Mouse (Mus musculus) CH12.LX (cell line): ENCODE results near the gene Srgap1. TPM values are rescaled to one million over a fixed set of nuclear protein-coding genes. Genes with fewer than 3 reads are reported as not detected.

ENCODE experiments used
- DNase-seq: peaks from one replicate; pipeline ENCODE4 v3.0.0-alpha.2; 2013; ENCODE audit errors: extremely low read depth
- H3K27ac ChIP-seq: 2 replicates; pipeline ENCODE4 v1.5.1; 2012; ENCODE audit warnings: low read depth, mild to moderate bottlenecking, control low read depth, moderate library complexity; ENCODE audit not compliant: insufficient read depth
- H3K27me3 ChIP-seq: replicated peaks from 2 replicates; pipeline ENCODE3; 2012; ENCODE audit warnings: inconsistent platforms
- H3K36me3 ChIP-seq, 2 experiments: replicated peaks in 1 of 2; 2 replicates each; pipeline versions ENCODE3 to v1.6.1; 2012; ENCODE audit warnings: inconsistent platforms in 1 of 2, low read length in 1 of 2, mild to moderate bottlenecking in 1 of 2, mixed read lengths in 1 of 2, moderate library complexity in 1 of 2; ENCODE audit not compliant: control insufficient read depth in 1 of 2, insufficient read depth in 1 of 2
- H3K4me1 ChIP-seq, 2 experiments: 2 replicates each; pipeline ENCODE4 v1.6.1; 2012; ENCODE audit warnings: inconsistent platforms in 1 of 2, moderate library complexity in 1 of 2; ENCODE audit not compliant: insufficient read depth in 2 of 2, control insufficient read depth in 1 of 2
- H3K4me2 ChIP-seq: 2 replicates; pipeline ENCODE4 v1.6.1; 2012; ENCODE audit warnings: low read depth, mild to moderate bottlenecking, control low read depth; ENCODE audit not compliant: poor library complexity, insufficient read depth, severe bottlenecking
- H3K4me3 ChIP-seq, 3 experiments: fragments of 150-350 bp in 1 of 3; sonication (generic) in 1 of 3; replicated peaks in 1 of 3; 2 replicates each; pipeline versions ENCODE3 to v1.5.1; 2011 to 2012; ENCODE audit warnings: low read depth in 2 of 3, low read length in 2 of 3, mild to moderate bottlenecking in 2 of 3, moderate library complexity in 2 of 3, control low read depth in 1 of 3, improper control_type of control experiment in 1 of 3, inconsistent platforms in 1 of 3, mixed read lengths in 1 of 3; ENCODE audit not compliant: poor library complexity in 1 of 3
- H3K79me2 ChIP-seq: replicated peaks from 2 replicates; pipeline ENCODE4 v1.6.1; 2012; ENCODE audit warnings: mild to moderate bottlenecking, moderate library complexity; ENCODE audit not compliant: control insufficient read depth, poor library complexity, insufficient read depth, severe bottlenecking; ENCODE audit errors: extremely low read depth
- H3K9ac ChIP-seq: 2 replicates; pipeline ENCODE4 v1.6.1; 2012; ENCODE audit warnings: low read depth, mild to moderate bottlenecking, control low read depth, moderate library complexity; ENCODE audit not compliant: insufficient read depth
- H3K9me3 ChIP-seq: replicated peaks from 2 replicates; pipeline ENCODE3; 2012; ENCODE audit warnings: low read length, inconsistent platforms, mixed read lengths
- BHLHE40 ChIP-seq: IDR thresholded peaks from 2 replicates; pipeline ENCODE4 v1.6.1; 2011; ENCODE audit warnings: mild to moderate bottlenecking, low read depth, low read length, improper control_type of control experiment
- CHD1 ChIP-seq: IDR thresholded peaks from 2 replicates; pipeline ENCODE4 v1.6.1; 2012; ENCODE audit warnings: low read depth, low read length, improper control_type of control experiment, inconsistent platforms
- CHD2 ChIP-seq: IDR thresholded peaks from 2 replicates; pipeline ENCODE4 v1.6.1; 2011; ENCODE audit warnings: low read length, improper control_type of control experiment
- CTCF ChIP-seq, 2 experiments: IDR thresholded peaks in 1 of 2; conservative IDR thresholded peaks in 1 of 2; 2 replicates each; pipeline ENCODE4 v1.5.1; 2011 to 2012; ENCODE audit warnings: low read depth in 2 of 2, low read length in 2 of 2, improper control_type of control experiment in 1 of 2, inconsistent platforms in 1 of 2, mild to moderate bottlenecking in 1 of 2, moderate library complexity in 1 of 2
- EP300 ChIP-seq: IDR thresholded peaks from 2 replicates; pipeline ENCODE4 v1.6.1; 2011; ENCODE audit warnings: low read length, improper control_type of control experiment
- ETS1 ChIP-seq: conservative IDR thresholded peaks from 2 replicates; pipeline ENCODE4 v1.6.1; 2012; ENCODE audit warnings: low read depth, mild to moderate bottlenecking, inconsistent platforms, low read length, improper control_type of control experiment, moderate library complexity
- GABPA ChIP-seq: IDR thresholded peaks from 2 replicates; pipeline ENCODE4 v1.6.1; 2012; ENCODE audit warnings: low read depth, low read length, improper control_type of control experiment, inconsistent platforms; ENCODE audit not compliant: insufficient replicate concordance
- IRF4 ChIP-seq: IDR thresholded peaks from 2 replicates; pipeline ENCODE4 v1.6.1; 2014; ENCODE audit warnings: low read depth, mild to moderate bottlenecking, inconsistent platforms, low read length, improper control_type of control experiment
- JUN ChIP-seq: IDR thresholded peaks from 2 replicates; pipeline ENCODE4 v1.6.1; 2011; ENCODE audit warnings: low read depth, mild to moderate bottlenecking, low read length, improper control_type of control experiment, moderate library complexity; ENCODE audit not compliant: insufficient read depth
- KAT2A ChIP-seq: IDR thresholded peaks from 2 replicates; pipeline ENCODE4 v1.6.1; 2012; ENCODE audit warnings: low read length, improper control_type of control experiment, inconsistent platforms; ENCODE audit not compliant: insufficient replicate concordance
- MAX ChIP-seq: IDR thresholded peaks from 2 replicates; pipeline ENCODE4 v1.6.1; 2011; ENCODE audit warnings: low read length, improper control_type of control experiment
- MAZ ChIP-seq: IDR thresholded peaks from 2 replicates; pipeline ENCODE4 v1.6.1; 2012; ENCODE audit warnings: low read depth, mild to moderate bottlenecking, inconsistent platforms, low read length, improper control_type of control experiment, moderate library complexity
- MEF2A ChIP-seq: IDR thresholded peaks from 2 replicates; pipeline ENCODE4 v1.6.1; 2014; ENCODE audit warnings: low read depth, mild to moderate bottlenecking, inconsistent platforms, low read length, improper control_type of control experiment, borderline replicate concordance
- MXI1 ChIP-seq: IDR thresholded peaks from 2 replicates; pipeline ENCODE4 v1.6.1; 2011; ENCODE audit warnings: mild to moderate bottlenecking, low read depth, low read length, improper control_type of control experiment
- NELFE ChIP-seq: IDR thresholded peaks from 2 replicates; pipeline ENCODE4 v1.6.1; 2011; ENCODE audit warnings: low read depth, low read length, improper control_type of control experiment
- PAX5 ChIP-seq: IDR thresholded peaks from 2 replicates; pipeline ENCODE4 v1.6.1; 2012; ENCODE audit warnings: low read length, inconsistent platforms, mixed read lengths
- POLR2A ChIP-seq: IDR thresholded peaks from 2 replicates; pipeline ENCODE4 v1.6.1; 2011; ENCODE audit warnings: low read depth, mild to moderate bottlenecking, improper control_type of control experiment, low read length
- POLR2AphosphoS2 ChIP-seq: IDR thresholded peaks from 2 replicates; pipeline ENCODE4 v1.6.1; 2011; ENCODE audit warnings: low read depth, low read length, improper control_type of control experiment
- RAD21 ChIP-seq: IDR thresholded peaks from 2 replicates; pipeline ENCODE4 v1.6.1; 2011; ENCODE audit warnings: low read depth, mild to moderate bottlenecking, low read length, improper control_type of control experiment, moderate library complexity
- SIN3A ChIP-seq: IDR thresholded peaks from 2 replicates; pipeline ENCODE4 v1.6.1; 2012; ENCODE audit warnings: low read length, improper control_type of control experiment, inconsistent platforms
- TBP ChIP-seq: conservative IDR thresholded peaks from 2 replicates; pipeline ENCODE4 v1.6.1; 2011; ENCODE audit warnings: low read depth, low read length, improper control_type of control experiment
- TCF12 ChIP-seq: IDR thresholded peaks from 2 replicates; pipeline ENCODE4 v1.6.1; 2014; ENCODE audit warnings: low read depth, mild to moderate bottlenecking, inconsistent platforms, low read length, improper control_type of control experiment
- UBTF ChIP-seq: IDR thresholded peaks from 2 replicates; pipeline ENCODE4 v1.6.1; 2012; ENCODE audit warnings: low read depth, mild to moderate bottlenecking, inconsistent platforms, low read length, improper control_type of control experiment, moderate library complexity
- USF2 ChIP-seq: conservative IDR thresholded peaks from 2 replicates; pipeline ENCODE4 v1.6.1; 2011; ENCODE audit warnings: low read depth, low read length, improper control_type of control experiment
- ZC3H11A ChIP-seq: IDR thresholded peaks from 2 replicates; pipeline ENCODE4 v1.6.1; 2012; ENCODE audit warnings: low read depth, mild to moderate bottlenecking, inconsistent platforms, low read length, improper control_type of control experiment
- ZKSCAN1 ChIP-seq: IDR thresholded peaks from 2 replicates; pipeline ENCODE4 v1.6.1; 2012; ENCODE audit warnings: low read depth, inconsistent platforms, low read length, improper control_type of control experiment, borderline replicate concordance
- ZMIZ1 ChIP-seq: IDR thresholded peaks from 2 replicates; pipeline ENCODE4 v1.6.1; 2012; ENCODE audit warnings: low read depth, mild to moderate bottlenecking, inconsistent platforms, low read length, improper control_type of control experiment
- ZNF384 ChIP-seq: IDR thresholded peaks from 2 replicates; pipeline ENCODE4 v1.6.1; 2012; ENCODE audit warnings: low read depth, low read length, improper control_type of control experiment, inconsistent platforms
- dilution Hi-C: fragments of 300-500 bp; cut with MboI; formaldehyde crosslinking; loops from 2 replicates; pipeline ENCODE4 v1.14.3; 2020; ENCODE audit warnings: low sequenced_read_pairs; ENCODE audit not compliant: extremely low pct_unique_long_range_greater_than_20kb, extremely low pct_ligation_motif_present
- in situ Hi-C: fragments of 300-500 bp; cut with MboI; formaldehyde crosslinking; loops from 3 replicates; pipeline ENCODE4 v1.14.3; 2019; ENCODE audit warnings: low sequenced_read_pairs, low pct_ligation_motif_present, low pct_unique_long_range_greater_than_20kb, mixed read lengths
- polyA plus RNA-seq: library from polyadenylated mRNA; unstranded; fragments of >175 nt; gene quantifications from 2 replicates; pipeline ENCODE4 v1.2.1, GENCODE M21; 2012; ENCODE audit warnings: low read depth; ENCODE audit not compliant: insufficient read length
- total RNA-seq, 2 experiments: library from RNA; depleted of rRNA; stranded (reverse); fragments of 300-350 nt in 1 of 2; fragments of >200 nt in 1 of 2; gene quantifications; 2 replicates each; pipeline ENCODE4 v1.2.3; 2012 to 2014

Gene Srgap1
- total and polyA plus RNA-seq, 3 experiments = not detected

DNA sequence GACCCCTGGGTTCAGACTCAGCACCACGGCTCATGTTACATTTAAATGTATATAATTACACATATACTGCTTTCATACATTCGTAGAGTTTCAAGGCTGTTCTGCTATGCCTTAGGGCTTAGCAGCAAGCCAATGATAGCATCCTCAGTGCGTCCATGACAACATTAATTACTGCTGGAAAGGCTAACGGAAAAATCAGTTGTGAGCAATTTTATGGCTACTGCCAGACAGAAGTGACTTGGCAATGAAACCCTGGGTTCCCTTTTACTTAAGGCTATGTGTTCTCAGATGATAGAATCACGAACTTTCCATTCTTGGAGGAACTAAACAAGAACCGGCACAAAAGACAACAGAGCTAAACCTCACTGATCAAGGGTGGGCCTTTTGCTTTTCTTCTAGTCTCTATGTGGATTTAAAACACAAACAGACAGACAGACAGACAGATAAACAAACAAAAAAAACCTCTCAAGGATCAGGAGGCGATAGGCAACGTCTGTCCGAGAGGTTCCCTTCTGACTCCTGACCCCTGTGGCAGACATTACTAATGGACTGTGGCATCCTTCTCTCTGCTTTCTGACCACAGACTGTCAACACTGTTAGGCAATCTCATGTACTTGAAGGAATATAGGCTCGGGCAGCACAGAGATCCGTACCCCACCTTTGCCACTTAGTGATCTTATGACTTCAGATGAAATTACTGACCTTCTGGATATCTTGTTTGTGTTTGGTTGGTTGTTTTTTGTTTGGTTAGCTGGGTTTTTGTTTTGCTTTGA, 85.8 kb downstream of the Srgap1 start:
- Histone ChIP-seq H3K27ac (no peak overlapping the region), H3K4me2 (no peak overlapping the region), H3K36me3 (no peaks in the 10 kb centered on the region), H3K4me1 (no peaks in the 10 kb centered on the region), H3K27me3 (no peaks in the 10 kb centered on the region), H3K4me3 (no peak overlapping the region), H3K9ac (no peak overlapping the region), H3K79me2 (no peaks in the 10 kb centered on the region), H3K9me3 (no peaks in the 10 kb centered on the region)
- no peak for TF ChIP-seq ZMIZ1
- no peak for TF ChIP-seq USF2
- no peak for TF ChIP-seq MAX
- no peak for TF ChIP-seq JUN
- TF ChIP-seq CTCF (conservative IDR thresholded peaks at IDR 0.05 in 1 of 2, IDR thresholded peaks at IDR 0.05 in 1 of 2; ENCODE audit: low read depth in 2 of 2, low read length in 2 of 2) = no peak
- no peak for TF ChIP-seq GABPA
- TF ChIP-seq POLR2AphosphoS2 = no peak
- no peak for TF ChIP-seq TCF12
- TF ChIP-seq ETS1 = no peak
- no peak for TF ChIP-seq MAZ
- TF ChIP-seq ZNF384 = no peak
- no peak for TF ChIP-seq IRF4
- no peak for TF ChIP-seq ZKSCAN1
- TF ChIP-seq TBP = no peak
- no peak for TF ChIP-seq BHLHE40
- no peak for TF ChIP-seq PAX5
- no peak for TF ChIP-seq ZC3H11A
- no peak for TF ChIP-seq EP300
- no peak for TF ChIP-seq UBTF
- dilution Hi-C loops = no loop called here
- DNase-seq = no peak
- in situ Hi-C loops = no loop called here

DNA sequence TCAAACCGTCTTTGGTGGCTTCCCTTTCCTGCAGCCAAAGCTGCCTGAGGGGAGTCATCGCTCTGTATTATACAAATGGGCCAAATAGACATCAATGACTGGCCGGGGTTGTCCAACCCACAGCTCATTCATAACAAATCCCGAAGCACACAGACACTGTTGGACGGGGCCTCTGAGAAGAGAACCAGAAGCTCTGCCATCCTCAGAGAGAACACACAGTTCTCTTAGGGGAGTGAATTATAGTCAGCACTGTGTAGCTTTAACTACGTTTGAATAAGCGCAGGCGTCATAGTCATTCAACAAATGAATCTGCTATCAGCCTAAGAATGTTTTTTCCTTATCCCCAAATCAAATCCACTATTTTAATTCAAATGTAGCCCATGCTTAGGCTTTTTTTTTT, 88.4 kb downstream of the Srgap1 start:
- in situ Hi-C loops = no loop called here
- dilution Hi-C loops = no loop called here
- H3K36me3 ChIP-seq = no peaks in the 10 kb centered on the region

More for the DNA sequence above, 88.4 kb downstream of the Srgap1 start:
- TF ChIP-seq CHD1 (no peak), SIN3A (no peak), ZMIZ1 (no peak), IRF4 (no peak), JUN (no peak), UBTF (no peak), CTCF (conservative IDR thresholded peaks at IDR 0.05 in 1 of 2, IDR thresholded peaks at IDR 0.05 in 1 of 2; ENCODE audit: low read depth in 2 of 2, low read length in 2 of 2) (no peak), KAT2A (no peak), ZNF384 (no peak), MXI1 (no peak), RAD21 (no peak), CHD2 (no peak), EP300 (no peak), TCF12 (no peak), MAX (no peak), MEF2A (no peak), POLR2A (no peak), NELFE (no peak), ETS1 (no peak)
- Histone ChIP-seq H3K4me2 (no peak overlapping the region), H3K9ac (no peak overlapping the region), H3K27ac (no peak overlapping the region), H3K9me3 (no peaks in the 10 kb centered on the region), H3K79me2 (no peaks in the 10 kb centered on the region), H3K27me3 (no peaks in the 10 kb centered on the region), H3K4me3 (no peak overlapping the region), H3K4me1 (no peaks in the 10 kb centered on the region)
- no peak for DNase-seq
